Mouse (Mus musculus): ENCODE data around the gene Zfp825.
"Not testable (repeated sequence)": the region's sequence is repeated elsewhere in the genome, so short reads cannot be mapped to it uniquely, and the experiment has no call there.

Zfp825 gene

GRCm38 (mm10) chr13:74493911-74494679, at the start of gene Zfp825:
TSS of gene Zfp825 (minus strand) at chr13:74493992.
- peak; percentile 65 for DNase-seq (ENCODE audit: low read depth, low spot score)

GRCm38 (mm10) chr13:74535418-74535817, 41.6 kb upstream of the Zfp825 start:
- not testable (repeated sequence) for DNase-seq (ENCODE audit: low read depth, low spot score)

DNA sequence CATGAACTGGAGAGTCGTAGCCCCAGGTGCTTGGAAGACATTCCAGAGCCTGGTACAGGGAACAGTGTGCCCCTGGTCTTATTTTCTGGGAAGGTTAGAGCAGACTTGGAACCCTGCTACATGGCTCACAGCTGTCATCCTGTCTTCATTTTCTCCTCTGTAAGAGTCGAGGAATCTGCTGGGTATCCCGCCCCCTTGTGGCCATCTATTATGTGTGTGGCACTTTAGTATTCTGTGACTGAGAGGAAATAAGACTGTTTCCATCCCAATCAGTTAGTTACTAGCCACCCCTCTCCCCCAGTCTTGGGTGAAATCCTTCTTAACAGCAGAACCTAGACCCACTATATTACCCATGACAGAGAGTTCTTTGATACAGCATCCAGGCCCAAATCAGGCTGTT, 41.1 kb upstream of the Zfp825 start:
- peak; percentile 57 for DNase-seq (ENCODE audit: low read depth, low spot score)

GRCm38 (mm10) chr13:74534096-74534495, 40.3 kb upstream of the Zfp825 start:
- DNase-seq (ENCODE audit: low read depth, low spot score), result no peak

DNA sequence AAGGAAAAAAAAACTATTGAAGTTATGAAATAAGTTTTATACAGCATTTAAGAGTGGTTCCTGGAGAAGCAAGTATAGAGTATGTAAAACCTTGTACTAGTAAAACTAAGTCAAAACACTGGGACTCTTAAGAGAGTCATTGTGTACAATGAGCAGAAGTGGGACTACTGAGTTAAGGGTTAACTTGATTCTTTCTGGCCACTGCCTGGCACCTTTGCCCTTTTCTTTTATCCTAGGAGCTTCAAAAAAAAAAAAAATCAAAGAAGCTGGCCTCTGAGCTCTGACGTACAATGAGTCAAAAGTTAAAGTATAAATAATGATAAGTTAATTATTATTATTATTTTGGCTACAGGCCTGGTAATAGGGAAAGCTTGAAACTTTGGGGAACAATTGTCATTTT, 37.5 kb upstream of the Zfp825 start:
- not testable (repeated sequence) for DNase-seq (ENCODE audit: low read depth, low spot score)

DNA sequence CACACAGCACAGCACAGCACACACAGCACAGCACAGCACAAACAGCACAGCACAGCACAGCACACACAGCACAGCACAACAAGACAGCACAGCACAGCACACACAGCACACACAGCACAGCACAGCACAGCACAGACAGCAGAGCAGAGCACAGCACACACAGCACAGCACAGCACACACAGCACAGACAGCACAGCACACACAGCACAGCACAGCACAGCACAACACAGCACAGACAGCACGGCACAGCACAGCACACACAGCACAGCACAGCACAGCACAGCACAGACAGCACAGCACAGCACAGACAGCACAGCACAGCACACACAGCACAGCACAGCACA, 35.6 kb upstream of the Zfp825 start:
- DNase-seq (ENCODE audit: low read depth, low spot score), result not testable (repeated sequence)

GRCm38 (mm10) chr13:74528519-74529371, 35.0 kb upstream of the Zfp825 start:
- not testable (repeated sequence) for DNase-seq (ENCODE audit: low read depth, low spot score)

GRCm38 (mm10) chr13:74522481-74523237, 28.9 kb upstream of the Zfp825 start:
- DNase-seq (ENCODE audit: low read depth, low spot score), result peak; percentile 62

DNA sequence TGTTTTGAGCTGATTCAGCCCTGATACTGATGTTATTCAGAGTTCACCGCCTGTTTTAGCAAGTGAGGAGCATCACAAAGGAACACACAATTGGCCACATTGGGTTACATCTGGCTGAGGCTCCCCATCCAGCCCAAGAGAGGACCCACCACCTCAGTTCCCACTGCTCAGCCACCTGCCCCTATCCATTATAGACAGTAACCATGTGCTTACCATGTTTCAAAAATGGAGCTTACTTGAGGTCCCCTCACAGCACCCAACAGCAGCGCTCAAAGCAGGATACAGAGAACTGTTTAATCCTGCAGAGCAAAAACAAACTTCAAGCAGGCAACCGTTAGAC, 28.3 kb upstream of the Zfp825 start:
- DNase-seq (ENCODE audit: low read depth, low spot score), result not testable (repeated sequence)

- DNase-seq (ENCODE audit: low read depth, low spot score), result not testable (repeated sequence)
Measured at GRCm38 (mm10) chr13:74507981-74508380, 14.2 kb upstream of the Zfp825 start.

- not testable (repeated sequence) for DNase-seq (ENCODE audit: low read depth, low spot score)
Measured at GRCm38 (mm10) chr13:74502851-74503250, 9.1 kb upstream of the Zfp825 start.

- not testable (repeated sequence) for DNase-seq (ENCODE audit: low read depth, low spot score)
Measured at GRCm38 (mm10) chr13:74499696-74500095, 5.9 kb upstream of the Zfp825 start.

DNA sequence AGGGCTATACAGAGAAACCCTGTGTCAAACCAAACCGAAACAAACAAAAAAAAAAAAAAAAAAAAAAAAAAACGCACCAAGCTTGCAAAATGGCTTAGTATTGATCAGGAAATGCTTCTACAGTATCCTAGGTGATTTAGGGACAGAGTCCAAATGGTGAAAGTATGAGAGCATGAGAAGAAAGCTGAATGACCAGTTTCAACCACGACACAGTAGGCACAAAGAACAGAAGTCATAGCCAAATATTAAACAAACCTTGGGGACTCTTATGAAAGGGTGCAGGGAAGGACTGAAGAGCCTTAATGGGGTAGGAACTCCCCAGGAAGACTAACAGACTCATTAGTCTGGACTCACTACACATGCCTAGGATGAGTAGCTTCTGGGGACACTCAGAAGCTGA, 9.5 kb downstream of the Zfp825 start:
- not testable (repeated sequence) for DNase-seq (ENCODE audit: low read depth, low spot score)

DNA sequence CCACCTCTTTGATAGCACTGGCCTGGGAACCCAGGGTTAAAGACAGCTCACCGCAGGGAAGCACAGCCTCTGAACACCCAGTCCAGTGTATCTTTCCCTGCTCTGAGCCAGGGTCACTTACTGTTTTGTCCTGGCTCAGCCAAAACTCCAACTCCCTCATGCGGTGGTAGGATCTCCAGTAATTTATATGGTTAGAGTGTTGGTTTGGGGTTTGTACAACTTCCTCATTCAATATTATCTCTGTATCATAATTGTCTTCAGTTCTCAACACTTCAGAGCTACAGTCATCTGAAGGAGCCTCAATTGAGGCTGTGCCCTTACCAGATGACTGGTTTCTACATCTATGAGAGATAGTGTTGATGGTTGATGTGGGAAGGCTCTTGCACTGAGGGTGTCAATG, 22.3 kb downstream of the Zfp825 start:
- DNase-seq (ENCODE audit: low read depth, low spot score), result not testable (repeated sequence)

DNA sequence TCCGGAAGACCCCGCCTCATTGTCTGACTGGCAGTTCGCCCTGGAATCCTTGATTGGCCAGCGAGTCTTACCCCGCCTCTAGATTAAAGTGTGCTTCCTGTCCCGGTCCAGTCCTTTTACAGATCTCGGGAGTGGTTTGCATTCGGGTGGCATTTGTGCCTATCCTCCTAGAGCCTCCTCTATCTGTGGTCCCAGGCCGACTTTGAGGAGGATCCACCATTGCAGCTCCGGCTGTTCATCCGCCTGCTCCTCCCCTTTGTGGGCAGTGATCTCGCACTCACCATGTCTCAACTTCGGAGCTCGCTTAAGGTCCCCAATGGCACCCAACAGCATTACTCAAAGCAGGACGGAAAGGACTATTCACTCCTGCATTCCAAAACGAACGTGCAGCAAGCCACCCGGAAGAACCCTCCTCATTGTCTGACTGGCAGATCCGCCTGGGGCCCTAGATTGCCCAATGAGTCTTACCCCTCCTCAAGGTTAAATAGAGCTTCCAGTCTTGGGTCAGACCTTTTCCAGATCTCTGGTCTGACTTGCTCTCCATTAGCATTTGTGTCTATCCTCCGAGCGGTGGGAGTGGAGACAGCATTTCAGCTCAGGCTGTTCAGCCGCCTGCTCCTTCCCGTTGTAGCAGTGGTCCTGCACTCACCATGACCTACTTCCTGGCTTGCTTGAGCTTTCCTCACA, 30.9 kb downstream of the Zfp825 start:
- peak; percentile 72 for DNase-seq (ENCODE audit: low read depth, low spot score)

DNA sequence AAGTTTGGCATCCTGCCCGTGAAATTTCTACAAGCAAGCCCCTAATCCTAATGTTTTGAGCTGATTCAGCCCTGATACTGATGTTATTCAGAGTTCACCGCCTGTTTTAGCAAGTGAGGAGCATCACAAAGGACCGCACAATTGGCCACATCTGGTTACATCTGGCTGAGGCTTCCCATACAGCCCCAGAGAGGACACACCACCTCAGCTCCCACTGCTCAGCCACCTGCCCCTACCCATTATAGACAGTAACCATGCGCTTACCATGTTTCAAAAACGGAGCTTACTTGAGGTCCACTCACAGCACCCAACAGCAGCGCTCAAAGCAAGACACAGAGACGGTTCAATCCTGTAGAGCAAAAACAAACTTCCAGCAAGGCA, 31.5 kb downstream of the Zfp825 start:
- DNase-seq (ENCODE audit: low read depth, low spot score), result not testable (repeated sequence)

DNA sequence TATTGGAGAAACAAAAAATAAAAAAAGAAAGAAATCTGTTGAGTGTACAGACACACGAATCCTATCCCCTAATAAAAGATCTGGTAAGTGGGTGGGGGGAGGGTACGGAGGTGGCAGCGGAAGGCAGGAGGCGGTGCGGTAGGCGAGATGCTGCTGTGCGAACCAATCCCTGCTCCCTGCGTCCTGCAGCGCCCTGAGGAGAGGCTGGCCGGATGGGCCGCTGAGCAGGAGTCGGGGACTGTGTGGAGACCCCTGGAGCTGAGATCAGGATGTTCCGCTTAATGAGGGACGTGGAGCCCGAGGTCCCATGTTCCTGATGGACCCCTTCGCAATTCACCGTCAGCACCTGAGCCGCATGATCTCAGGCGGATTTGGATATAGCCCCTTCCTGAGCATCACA, 53.9 kb downstream of the Zfp825 start:
- no peak for DNase-seq (ENCODE audit: low read depth, low spot score)

All from forelimb bud, embryonic 11.5 days (tissue).